Comparison of ENCODE assay signal across 20 mouse cellular contexts in the genomic region with DNA sequence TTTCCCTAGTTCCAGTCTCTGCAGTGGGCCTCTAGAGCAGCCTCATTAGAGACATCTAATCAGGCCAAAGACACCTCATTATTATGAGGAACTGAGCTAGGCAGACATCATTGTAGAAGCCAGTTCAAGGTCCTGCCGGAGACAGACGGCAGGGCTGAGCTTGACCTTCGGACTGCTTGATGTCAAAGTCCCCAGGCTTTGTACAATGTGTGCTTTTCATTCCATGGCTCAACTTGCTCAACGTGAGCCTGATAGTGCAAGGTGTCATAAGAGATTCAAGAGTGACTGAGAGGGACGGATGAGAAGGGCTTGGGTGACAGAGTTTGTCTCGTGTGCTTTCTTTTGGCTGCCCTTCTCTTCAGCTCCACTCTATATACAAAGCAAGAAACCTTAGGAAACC. TPM values are rescaled to one million over a fixed set of nuclear protein-coding genes. Genes with fewer than 3 reads are reported as not detected.
A peak's percentile ranks its signal among the peaks of the same experiment; 100 is the strongest.
DNase-seq lines count a peak whose midpoint lies in the region; ATAC-seq and TF ChIP-seq lines count a peak whose summit lies in the region.
"Had no signal": no experiment of that assay in that cellular context is flagged by ENCODE, and none has a peak within 500 bp of the region (broad histone marks: within the 10 kb centered on the region; RNA-seq: fewer than 3 reads in every experiment).

No protein-coding gene starts in this region.

- H3K36me3 ChIP-seq in intestine, embryonic 16.5 days (ENCODE audit: control insufficient read depth, insufficient read depth, low read length), result no peaks in the 10 kb centered on the region
- H3K36me3 ChIP-seq in kidney, postnatal 0 days (ENCODE audit: insufficient read depth, low read length), result no peaks in the 10 kb centered on the region
- no peaks in the 10 kb centered on the region for H3K36me3 ChIP-seq in liver, embryonic 15.5 days (replicated peaks)
- H3K36me3 ChIP-seq in midbrain, embryonic 14.5 days (ENCODE audit: control insufficient read depth, insufficient read depth, low read length), result no peaks in the 10 kb centered on the region
- no peaks in the 10 kb centered on the region for H3K36me3 ChIP-seq in hindbrain, embryonic 13.5 days
- H3K36me3 ChIP-seq: embryonic facial prominence, embryonic 10.5 days; hindbrain, embryonic 15.5 days; midbrain, embryonic 10.5 days had no signal

- H3K4me2 ChIP-seq in intestine, embryonic 16.5 days (ENCODE audit: low read depth, low read length), result no peak overlapping the region
- no peak overlapping the region for H3K4me2 ChIP-seq in kidney, postnatal 0 days (ENCODE audit: low read length)
- H3K4me2 ChIP-seq in liver, embryonic 15.5 days, result no peak overlapping the region
- no peak overlapping the region for H3K4me2 ChIP-seq in midbrain, embryonic 14.5 days (ENCODE audit: low read length)
- H3K4me2 ChIP-seq in hindbrain, embryonic 13.5 days, result no peak overlapping the region
- H3K4me2 ChIP-seq: hindbrain, embryonic 15.5 days had no signal

- peak; percentile 94 for ATAC-seq in intestine, embryonic 16.5 days
- ATAC-seq in kidney, postnatal 0 days (replicated peaks; ENCODE audit: low FRiP score, low read depth), result 0 out of 2 replicates have a peak, but pooled peaks have one; percentile 29
- peak; percentile 54; the same call in 1 of the 2 replicates for ATAC-seq in liver, embryonic 15.5 days (ENCODE audit: insufficient read depth)
- ATAC-seq in midbrain, embryonic 14.5 days (ENCODE audit: low FRiP score, low TSS enrichment), result no peak
- ATAC-seq in hindbrain, embryonic 13.5 days (ENCODE audit: low FRiP score), result no peak
- ATAC-seq: forebrain, postnatal 0 days had no signal

- no peak overlapping the region for H3K9ac ChIP-seq in intestine, embryonic 16.5 days (ENCODE audit: low read depth, low read length)
- no peak overlapping the region for H3K9ac ChIP-seq in kidney, postnatal 0 days (ENCODE audit: low read depth, low read length)
- no peak overlapping the region for H3K9ac ChIP-seq in liver, embryonic 15.5 days
- no peak overlapping the region for H3K9ac ChIP-seq in midbrain, embryonic 14.5 days (replicated peaks; ENCODE audit: low read length)
- no peak overlapping the region for H3K9ac ChIP-seq in hindbrain, embryonic 13.5 days
- H3K9ac ChIP-seq: forebrain, postnatal 0 days; hindbrain, embryonic 15.5 days had no signal

- DNase-seq in kidney, adult 8-10 months, result peak; percentile 65 to 69
- DNase-seq in kidney, postnatal 4 days, result no peak
- DNase-seq in kidney, postnatal 0 days (ENCODE audit: low spot score), result no peak
- no peak for DNase-seq in midbrain, embryonic 14.5 days
- DNase-seq: adrenal gland, adult 2 months; cerebellum, adult 11-12 months; cerebellum, postnatal 10 days; forebrain, postnatal 0 days; gastrocnemius, postnatal 25 days; heart, adult 2 months; heart, postnatal 36 days; thymus, adult 18-20 months; thymus, postnatal 4 days had no signal

- no peak for TF ChIP-seq CTCF in kidney, postnatal 0 days (IDR thresholded peaks at IDR 0.05; ENCODE audit: low read depth)

- 59% methylated on average over 6 of the region's 6 CpGs for WGBS in intestine, embryonic 16.5 days
- WGBS in kidney, postnatal 0 days, result 80% methylated on average over 6 of the region's 6 CpGs
- WGBS in liver, embryonic 15.5 days (ENCODE audit: insufficient replicate concordance), result 56% methylated on average over 6 of the region's 6 CpGs
- WGBS in midbrain, embryonic 14.5 days, result 84% methylated on average over 6 of the region's 6 CpGs
- WGBS in hindbrain, embryonic 13.5 days, result 82% methylated on average over 6 of the region's 6 CpGs

- no peak overlapping the region for H3K4me3 ChIP-seq in intestine, embryonic 16.5 days (ENCODE audit: low read length)
- H3K4me3 ChIP-seq in kidney, postnatal 0 days (replicated peaks; ENCODE audit: low read depth, low read length), result no peak overlapping the region
- H3K4me3 ChIP-seq in liver, embryonic 15.5 days (replicated peaks), result no peak overlapping the region
- H3K4me3 ChIP-seq in midbrain, embryonic 14.5 days (replicated peaks; ENCODE audit: low read depth, low read length), result no peak overlapping the region
- no peak overlapping the region for H3K4me3 ChIP-seq in hindbrain, embryonic 13.5 days
- H3K4me3 ChIP-seq: embryonic facial prominence, embryonic 10.5 days; heart, adult 2 months; hindbrain, embryonic 15.5 days; midbrain, embryonic 10.5 days had no signal

- no peaks in the 10 kb centered on the region for H3K9me3 ChIP-seq in intestine, embryonic 16.5 days (ENCODE audit: control insufficient read depth, low read length)
- no peaks in the 10 kb centered on the region for H3K9me3 ChIP-seq in kidney, postnatal 0 days (replicated peaks; ENCODE audit: low read length)
- H3K9me3 ChIP-seq in liver, embryonic 15.5 days (replicated peaks), result no peaks in the 10 kb centered on the region
- no peaks in the 10 kb centered on the region for H3K9me3 ChIP-seq in midbrain, embryonic 14.5 days (ENCODE audit: control insufficient read depth, low read length)
- H3K9me3 ChIP-seq in hindbrain, embryonic 13.5 days, result no peaks in the 10 kb centered on the region
- H3K9me3 ChIP-seq: embryonic facial prominence, embryonic 10.5 days; hindbrain, embryonic 15.5 days; midbrain, embryonic 10.5 days had no signal

- peaks cover 6% of the 10 kb centered on the region; the same call in 1 of the 2 replicates for H3K4me1 ChIP-seq in intestine, embryonic 16.5 days (ENCODE audit: control insufficient read depth, insufficient read depth, low read length)
- 0 out of 2 replicates have a peak, but pooled peaks cover 2% of the 10 kb centered on the region for H3K4me1 ChIP-seq in kidney, postnatal 0 days (replicated peaks; ENCODE audit: insufficient read depth, low read length)
- H3K4me1 ChIP-seq in liver, embryonic 15.5 days (replicated peaks), result peaks cover 7% of the 10 kb centered on the region
- H3K4me1 ChIP-seq in midbrain, embryonic 14.5 days (ENCODE audit: control insufficient read depth, insufficient read depth, low read length), result peaks cover 37% of the 10 kb centered on the region
- peaks cover 38% of the 10 kb centered on the region for H3K4me1 ChIP-seq in hindbrain, embryonic 13.5 days (replicated peaks)

- H3K27ac ChIP-seq in intestine, embryonic 16.5 days (ENCODE audit: low read length), result peak overlapping the region; percentile 46; the same call in 1 of the 2 replicates
- H3K27ac ChIP-seq in kidney, postnatal 0 days, result no peak overlapping the region
- H3K27ac ChIP-seq in liver, embryonic 15.5 days (replicated peaks), result 0 out of 2 replicates have a peak overlapping the region, but pooled peaks have one; percentile 21
- H3K27ac ChIP-seq in midbrain, embryonic 14.5 days (replicated peaks; ENCODE audit: low read depth, low read length), result no peak overlapping the region
- H3K27ac ChIP-seq in hindbrain, embryonic 13.5 days, result no peak overlapping the region
- H3K27ac ChIP-seq: embryonic facial prominence, embryonic 10.5 days; heart, adult 2 months; hindbrain, embryonic 15.5 days; macrophage; midbrain, embryonic 10.5 days had no signal

- H3K27me3 ChIP-seq in intestine, embryonic 16.5 days (replicated peaks; ENCODE audit: control insufficient read depth, insufficient read depth, low read length), result no peaks in the 10 kb centered on the region
- no peaks in the 10 kb centered on the region for H3K27me3 ChIP-seq in kidney, postnatal 0 days (ENCODE audit: insufficient read depth, low read length)
- no peaks in the 10 kb centered on the region for H3K27me3 ChIP-seq in liver, embryonic 15.5 days
- no peaks in the 10 kb centered on the region for H3K27me3 ChIP-seq in midbrain, embryonic 14.5 days (ENCODE audit: control insufficient read depth, insufficient read depth, low read length)
- H3K27me3 ChIP-seq in hindbrain, embryonic 13.5 days, result 0 out of 2 replicates have a peak, but pooled peaks cover 4% of the 10 kb centered on the region
- H3K27me3 ChIP-seq: hindbrain, embryonic 15.5 days had no signal

RNA-seq across cellular contexts. Expression of a gene that starts 4.8 kb away (rescaled TPM):
- not detected in 2 replicates for polyA plus RNA-seq in intestine, embryonic 16.5 days (2015; fragmentation: Nextera tagmentation; extraction: Ambion mirVana)
- 0.61 and 0.96 TPM in 2 replicates for polyA plus RNA-seq in kidney, postnatal 0 days (2015; fragmentation: Nextera tagmentation; extraction: Ambion mirVana)
- 2.5 and 3.0 TPM in 2 replicates for polyA plus RNA-seq in liver, embryonic 15.5 days (2015; fragmentation: Nextera tagmentation; extraction: Ambion mirVana)
- polyA plus RNA-seq in midbrain, embryonic 14.5 days (2014; fragmentation: Nextera tagmentation; extraction: Ambion mirVana), result 2.7 and 4.0 TPM in 2 replicates
- 3.1 and 4.5 TPM in 2 replicates for polyA plus RNA-seq in hindbrain, embryonic 13.5 days (2015; fragmentation: Nextera tagmentation; extraction: Ambion mirVana)
- polyA plus RNA-seq: adrenal gland, adult 2 months; macrophage had no signal

Comparison
In these comparisons a context has a peak if more than half of its experiments do, and no peak if none do; other contexts are left out.
1. DNase-seq: peak in kidney, adult 8-10 months (2 of 2); none in kidney, postnatal 4 days (0 of 2), kidney, postnatal 0 days (single experiment) and midbrain, embryonic 14.5 days (single experiment).
2. ATAC-seq: peak in intestine, embryonic 16.5 days (single experiment), kidney, postnatal 0 days (single experiment) and liver, embryonic 15.5 days (single experiment); none in midbrain, embryonic 14.5 days (single experiment) and hindbrain, embryonic 13.5 days (single experiment).
3. H3K27ac ChIP-seq: peak in intestine, embryonic 16.5 days (single experiment) and liver, embryonic 15.5 days (single experiment); none in kidney, postnatal 0 days (single experiment), midbrain, embryonic 14.5 days (single experiment) and hindbrain, embryonic 13.5 days (single experiment).